Mouse (Mus musculus) hindbrain, postnatal 0 days (tissue): ENCODE measurements around the gene Cog2. TPM values are rescaled to one million over a fixed set of nuclear protein-coding genes. Genes with fewer than 3 reads are reported as not detected.

Experiments
- ATAC-seq: fragments of 200-750 bp; cut with Nextera tagmentation; 2 replicates; pipeline ENCODE4 v1.8.0; 2017; ENCODE audit warnings: mild to moderate bottlenecking, moderate TSS enrichment, moderate library complexity
- DNase-seq: peaks from one replicate; pipeline ENCODE4 v3.0.0-alpha.2; 2015; ENCODE audit warnings: low spot score
- H3K27ac ChIP-seq: fragments of 300-500 bp; sonication (generic); 2 replicates; pipeline ENCODE4 v1.5.1; 2014; ENCODE audit warnings: mild to moderate bottlenecking
- H3K27me3 ChIP-seq: fragments of 300-500 bp; sonication (generic); 2 replicates; pipeline ENCODE4 v1.6.1; 2014; ENCODE audit warnings: low read length, mixed read lengths; ENCODE audit not compliant: insufficient read depth
- H3K36me3 ChIP-seq: fragments of 300-500 bp; sonication (generic); 2 replicates; pipeline ENCODE4 v1.6.1; 2014; ENCODE audit warnings: low read length, mixed read lengths; ENCODE audit not compliant: insufficient read depth
- H3K4me1 ChIP-seq: fragments of 300-500 bp; sonication (generic); 2 replicates; pipeline ENCODE4 v1.6.1; 2014; ENCODE audit warnings: antibody characterized with exemption, low read length, mixed read lengths; ENCODE audit not compliant: insufficient read depth
- H3K4me2 ChIP-seq: fragments of 300-500 bp; sonication (generic); 2 replicates; pipeline ENCODE4 v1.6.1; 2014; ENCODE audit warnings: low read depth, mild to moderate bottlenecking, low read length, moderate library complexity, mixed read lengths
- H3K4me3 ChIP-seq: fragments of 300-500 bp; sonication (generic); 2 replicates; pipeline ENCODE4 v1.5.1; 2014; ENCODE audit warnings: low read length
- H3K9ac ChIP-seq: fragments of 300-500 bp; sonication (generic); replicated peaks from 2 replicates; pipeline ENCODE4 v1.6.1; 2014; ENCODE audit warnings: mild to moderate bottlenecking, low read length, moderate library complexity, mixed read lengths
- H3K9me3 ChIP-seq: fragments of 300-500 bp; sonication (generic); 2 replicates; pipeline ENCODE4 v1.6.1; 2016; ENCODE audit warnings: low read length, mixed read lengths
- CTCF ChIP-seq: IDR thresholded peaks from 2 replicates; pipeline ENCODE4 v1.5.1; 2016; ENCODE audit warnings: antibody characterized with exemption, control low read depth, low read depth
- WGBS: fragments of 180-500 bp; shearing (Covaris S2); extraction: QIAGEN DNeasy Blood & Tissue Kit; methylation state at CpG from one replicate; pipeline ENCODE4 v1.1.7; 2014; 5-methylcytosine and 5-hydroxymethylcytosine counted together
- polyA plus RNA-seq: library from polyadenylated mRNA; unstranded; fragments of >200 nt; fragmentation: Nextera tagmentation; extraction: Ambion mirVana; gene quantifications from 2 replicates; pipeline ENCODE4 v1.2.1, GENCODE M21; 2015
- total RNA-seq: library from RNA; depleted of rRNA; stranded (reverse); fragments of >200 nt; gene quantifications from 2 replicates; pipeline ENCODE4 v1.2.3, GENCODE M21; 2014

Cog2 gene
- total and polyA plus RNA-seq, 2 experiments from 2014 or later: 17.3 to 30.0 TPM

- H3K4me3 ChIP-seq: no peak overlapping the region
- H3K9me3 ChIP-seq: no peaks in the 10 kb centered on the region
- H3K36me3 ChIP-seq: peaks cover 18% of the 10 kb centered on the region
- H3K27me3 ChIP-seq: no peaks in the 10 kb centered on the region
- peaks cover 18% of the 10 kb centered on the region for H3K4me1 ChIP-seq
- WGBS: 53% methylated on average over 7 of the region's 7 CpGs
- H3K27ac ChIP-seq: peak overlapping the region; percentile 83
- H3K9ac ChIP-seq: no peak overlapping the region
- H3K4me2 ChIP-seq: no peak overlapping the region
- no peak for DNase-seq
- 0 out of 2 replicates have a peak, but pooled peaks have one; percentile 30 for ATAC-seq
- no peak for TF ChIP-seq CTCF
Observed at GRCm38 (mm10) chr8:124556164-124556563, 35.6 kb downstream of the Cog2 start.

GRCm38 (mm10) chr8:124556658-124557057, 36.1 kb downstream of the Cog2 start:
- no peak overlapping the region for H3K4me3 ChIP-seq
- H3K9me3 ChIP-seq: no peaks in the 10 kb centered on the region
- no peak overlapping the region for H3K4me2 ChIP-seq
- 23% methylated on average over 13 of the region's 13 CpGs for WGBS
- TF ChIP-seq CTCF: no peak
- no peaks in the 10 kb centered on the region for H3K27me3 ChIP-seq
- ATAC-seq (peak; percentile 93), DNase-seq (peak; percentile 88)
- H3K4me1 ChIP-seq: peaks cover 18% of the 10 kb centered on the region
- H3K36me3 ChIP-seq: peaks cover 13% of the 10 kb centered on the region; the same call in 1 of the 2 replicates
- H3K9ac ChIP-seq: no peak overlapping the region
- peak overlapping the region; percentile 83 for H3K27ac ChIP-seq

GRCm38 (mm10) chr8:124557476-124557875, 36.9 kb downstream of the Cog2 start:
- no peaks in the 10 kb centered on the region for H3K9me3 ChIP-seq

GRCm38 (mm10) chr8:124567126-124567525, 46.6 kb downstream of the Cog2 start:
- Histone ChIP-seq H3K27me3 (no peaks in the 10 kb centered on the region), H3K4me2 (no peak overlapping the region), H3K27ac (no peak overlapping the region), H3K4me3 (no peak overlapping the region), H3K9me3 (no peaks in the 10 kb centered on the region), H3K9ac (no peak overlapping the region), H3K4me1 (peaks cover 6% of the 10 kb centered on the region), H3K36me3 (no peaks in the 10 kb centered on the region)
- 84% methylated on average over 6 of the region's 6 CpGs for WGBS
- TF ChIP-seq CTCF: no peak
- ATAC-seq (no peak), DNase-seq (no peak)

More at GRCm38 (mm10) chr8:124557476-124557875, 36.9 kb downstream of the Cog2 start:
- no peak for ATAC-seq
- DNase-seq: no peak
- Histone ChIP-seq H3K36me3 (peaks cover 5% of the 10 kb centered on the region; the same call in 1 of the 2 replicates), H3K27ac (peak overlapping the region; percentile 83), H3K4me2 (no peak overlapping the region), H3K4me3 (no peak overlapping the region), H3K9ac (no peak overlapping the region), H3K27me3 (no peaks in the 10 kb centered on the region), H3K4me1 (peaks cover 18% of the 10 kb centered on the region)
- 53% methylated on average over 5 of the region's 5 CpGs for WGBS
- TF ChIP-seq CTCF: no peak

GRCm38 (mm10) chr8:124567584-124567983, 47.0 kb downstream of the Cog2 start:
- peak overlapping the region; percentile 13; the same call in 1 of the 2 replicates for H3K4me2 ChIP-seq
- no peaks in the 10 kb centered on the region for H3K36me3 ChIP-seq
- H3K9ac ChIP-seq: no peak overlapping the region
- 73% methylated on average over 3 of the region's 3 CpGs for WGBS
- no peaks in the 10 kb centered on the region for H3K9me3 ChIP-seq
- no peak for ATAC-seq
- no peaks in the 10 kb centered on the region for H3K27me3 ChIP-seq
- peaks cover 6% of the 10 kb centered on the region for H3K4me1 ChIP-seq
- H3K4me3 ChIP-seq: no peak overlapping the region
- no peak for TF ChIP-seq CTCF
- no peak overlapping the region for H3K27ac ChIP-seq
- no peak for DNase-seq

GRCm38 (mm10) chr8:124569100-124569499, 48.5 kb downstream of the Cog2 start:
- TF ChIP-seq CTCF: no peak
- WGBS: 63% methylated on average over 2 of the region's 2 CpGs
- no peak overlapping the region for H3K9ac ChIP-seq
- DNase-seq (peak; percentile 45), ATAC-seq (peak; percentile 70)
- no peaks in the 10 kb centered on the region for H3K9me3 ChIP-seq
- H3K27me3 ChIP-seq: no peaks in the 10 kb centered on the region
- H3K27ac ChIP-seq: peak overlapping the region; percentile 75
- H3K4me2 ChIP-seq: peak overlapping the region; percentile 19; the same call in 1 of the 2 replicates
- peaks cover 6% of the 10 kb centered on the region for H3K4me1 ChIP-seq
- H3K4me3 ChIP-seq: no peak overlapping the region
- H3K36me3 ChIP-seq: no peaks in the 10 kb centered on the region

GRCm38 (mm10) chr8:124569593-124569992, 49.0 kb downstream of the Cog2 start, which contains the start of gene Agt:
Gene Agt (minus strand): TSS chr8:124569706.
- H3K4me3 ChIP-seq: no peak within 1 kb of the TSS
- H3K4me1 ChIP-seq: peaks cover 6% of the 10 kb centered on the region
- H3K27me3 ChIP-seq: no peaks in the 10 kb centered on the region
- H3K27ac ChIP-seq: peak within 1 kb of the TSS; percentile 75
- H3K36me3 ChIP-seq: no peaks in the 10 kb centered on the region
- no peak for TF ChIP-seq CTCF
- no peak within 1 kb of the TSS for H3K9ac ChIP-seq
- DNase-seq: peak; percentile 53
- peak; percentile 60; the same call in 1 of the 2 replicates for ATAC-seq
- H3K9me3 ChIP-seq: no peaks in the 10 kb centered on the region
- whole genome bisulfite sequencing: 64% methylated on average over 2 of the region's 2 CpGs
- H3K4me2 ChIP-seq: peak within 1 kb of the TSS; percentile 19; the same call in 1 of the 2 replicates
